Mouse (Mus musculus) kidney, adult 11 months (tissue): ENCODE data around the gene Katnbl1.
"Not testable (repeated sequence)": the region's sequence is repeated elsewhere in the genome, so short reads cannot be mapped to it uniquely, and the experiment has no call there.

Experiments
- DNase-seq: peaks from one replicate; pipeline ENCODE4 v3.0.0; 2022

Gene Katnbl1

DNA sequence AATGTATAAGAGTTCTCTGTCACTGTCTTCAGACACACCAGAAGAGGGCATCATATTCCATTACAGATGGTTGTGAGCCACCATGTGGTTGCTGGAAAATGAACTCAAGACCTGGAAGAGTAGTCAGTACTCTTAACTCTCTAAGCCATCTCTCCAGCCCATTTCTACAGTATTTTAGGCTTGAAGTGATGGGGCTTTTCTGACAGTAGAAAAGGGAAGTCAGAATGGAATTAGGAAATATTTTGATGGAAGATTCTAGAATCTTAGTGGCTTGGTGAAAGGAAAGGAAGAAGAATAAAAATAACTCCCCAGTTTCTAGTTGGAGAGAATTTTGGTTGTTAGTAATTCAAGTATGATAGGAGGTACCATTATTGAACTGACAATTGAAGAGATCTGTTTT, 14.9 kb downstream of the Katnbl1 start:
- no peak for DNase-seq

DNA sequence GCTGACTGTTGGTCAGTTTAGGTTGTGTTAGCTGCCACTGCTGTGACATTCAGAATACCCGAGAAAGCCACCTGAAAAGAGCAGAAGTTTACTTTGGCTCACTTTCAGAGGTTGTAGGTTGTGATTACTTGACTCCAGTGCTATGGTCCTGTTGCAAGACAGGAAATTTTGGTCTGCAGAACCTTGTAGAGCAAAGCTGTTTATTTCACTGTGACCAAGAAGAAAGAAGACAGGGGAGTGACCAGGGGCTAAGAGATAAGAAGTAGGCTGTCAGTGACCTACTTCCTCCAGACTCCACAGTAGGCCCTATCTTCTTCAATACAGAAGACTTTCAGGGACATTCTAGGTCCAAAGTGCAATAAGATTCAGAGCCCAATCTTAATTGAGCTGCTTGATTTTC, 17.6 kb downstream of the Katnbl1 start:
- DNase-seq, result no peak

DNA sequence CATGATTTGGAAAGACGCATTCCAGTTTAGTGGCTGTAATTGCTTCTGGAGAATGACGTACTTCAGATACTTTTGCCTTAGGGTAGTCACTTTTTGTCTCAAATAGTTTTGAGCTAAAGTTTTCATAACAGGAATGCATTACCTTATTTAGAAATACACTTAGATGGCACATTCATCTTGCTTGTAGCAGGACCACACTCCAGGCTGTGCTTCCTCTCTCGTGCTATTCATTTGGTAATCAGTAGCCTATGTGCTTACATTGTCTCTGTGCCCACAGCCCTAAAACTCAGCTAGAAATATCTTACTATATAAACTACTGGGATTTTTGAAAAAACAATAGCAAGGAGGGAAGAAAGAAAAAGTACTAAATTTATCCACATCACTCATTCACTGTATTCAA, 28.0 kb downstream of the Katnbl1 start:
- no peak for DNase-seq

DNA sequence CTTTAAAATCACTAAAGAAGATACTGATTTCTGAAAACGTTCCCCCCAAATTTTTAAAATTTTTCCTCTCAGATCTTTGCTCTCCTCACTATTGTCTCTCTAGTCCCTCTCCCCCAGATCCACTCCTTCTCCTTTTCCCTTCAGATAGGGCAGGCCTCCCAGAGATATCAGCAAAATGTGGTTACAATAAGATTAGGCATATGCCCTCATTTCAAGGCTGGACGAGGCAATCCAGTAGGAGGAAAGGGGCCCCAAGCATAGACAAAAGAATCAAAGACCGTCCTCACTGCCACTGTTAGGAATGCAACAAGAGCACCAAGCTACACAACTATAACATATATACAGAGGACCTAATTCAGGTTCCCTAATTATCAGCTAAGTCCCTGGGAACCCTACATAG, 46.3 kb downstream of the Katnbl1 start:
- DNase-seq, result no peak

DNA sequence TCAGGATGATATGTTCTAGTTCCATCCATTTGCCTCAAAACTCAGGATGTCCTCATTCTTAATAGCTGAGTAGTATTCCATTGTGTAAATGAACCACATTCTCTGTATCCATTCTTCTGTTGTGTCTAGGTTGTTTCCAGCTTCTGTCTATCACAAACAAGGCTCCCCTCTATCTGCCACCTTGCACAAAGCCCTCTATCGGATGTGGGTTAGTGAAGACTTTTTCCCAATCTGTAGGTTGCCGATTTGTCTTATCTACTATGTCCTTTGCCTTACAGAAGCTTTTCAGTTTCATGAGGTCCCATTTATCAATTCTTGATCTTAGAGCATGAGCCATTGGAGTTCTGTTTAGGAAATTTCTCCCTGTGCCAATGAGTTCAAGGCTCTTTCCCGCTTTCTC, 49.5 kb downstream of the Katnbl1 start:
- DNase-seq, result not testable (repeated sequence)

DNA sequence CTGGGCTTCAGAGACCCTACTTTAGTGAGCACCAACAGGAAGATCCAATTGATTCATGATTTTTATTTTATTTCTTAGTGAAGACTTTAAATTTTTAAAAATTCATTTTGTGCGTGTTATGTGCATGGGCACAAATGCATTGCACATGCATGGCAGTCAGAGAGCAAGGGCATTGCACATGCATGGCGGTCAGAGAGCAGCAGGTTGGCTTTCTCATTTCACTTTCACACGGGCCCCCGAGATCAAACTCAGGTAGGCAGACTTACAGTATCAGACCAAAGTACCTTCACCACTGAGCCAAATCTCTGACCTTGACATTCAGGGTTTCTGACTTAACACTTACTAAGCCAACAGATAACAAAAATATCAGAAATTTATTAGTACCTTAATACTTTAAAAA, 50.7 kb downstream of the Katnbl1 start:
- DNase-seq, result no peak

DNA sequence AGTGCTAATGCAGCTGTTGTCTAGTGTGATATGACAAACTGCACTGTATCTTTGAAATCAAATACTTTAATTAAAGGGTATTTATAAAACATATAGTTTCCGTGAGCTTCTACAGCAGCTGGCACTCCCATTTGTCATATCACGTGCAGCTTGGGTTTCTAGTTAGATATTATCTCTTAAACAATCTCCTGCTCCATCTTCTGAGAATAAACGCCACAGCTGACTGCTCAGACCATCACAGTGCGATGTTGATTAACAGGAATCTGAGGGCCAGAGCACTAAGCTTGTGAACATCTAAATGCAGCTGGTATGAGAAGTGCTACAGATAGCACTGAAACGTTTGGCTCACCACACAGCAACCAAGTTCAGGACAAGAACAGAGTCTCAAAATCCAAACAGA, 51.4 kb downstream of the Katnbl1 start:
- DNase-seq, result no peak

DNA sequence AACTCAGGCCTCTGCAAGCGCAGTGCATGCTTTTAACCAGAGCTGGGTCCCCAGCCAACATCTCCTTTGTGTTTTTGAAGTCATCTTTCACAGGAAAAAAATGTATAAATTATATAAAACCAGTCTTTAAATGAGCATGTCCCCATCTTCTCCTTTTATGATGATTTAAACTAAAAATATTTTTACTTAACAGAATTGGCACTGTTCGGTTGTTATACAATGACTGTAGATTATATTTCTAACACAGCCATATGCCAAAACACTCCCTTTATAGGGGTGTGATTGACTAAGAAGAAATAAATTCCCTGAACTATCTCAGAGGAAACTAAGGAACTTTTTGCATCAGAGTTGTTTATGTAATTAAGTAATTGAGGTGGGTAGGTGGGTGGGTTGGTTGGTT, 53.5 kb downstream of the Katnbl1 start:
- no peak for DNase-seq

DNA sequence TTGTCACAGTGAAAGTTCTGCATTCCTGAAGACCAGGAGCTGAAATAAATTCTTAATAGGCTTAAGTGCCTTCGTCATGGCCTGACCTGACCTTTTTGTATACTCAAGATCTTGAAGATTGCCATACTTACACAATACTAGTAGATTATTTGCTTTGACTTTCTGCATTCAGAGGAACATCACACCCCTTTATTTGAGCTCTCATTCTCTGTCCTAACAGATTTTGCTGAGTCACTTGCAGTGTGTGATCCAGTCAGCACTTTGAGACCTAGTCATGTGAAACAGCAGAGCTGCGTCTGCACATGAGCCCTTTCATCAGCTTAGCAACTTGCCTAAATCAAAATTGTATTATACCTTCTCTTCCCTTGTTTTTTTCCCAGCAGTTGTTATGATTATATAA, 54.3 kb downstream of the Katnbl1 start:
- peak; percentile 21 for DNase-seq

DNA sequence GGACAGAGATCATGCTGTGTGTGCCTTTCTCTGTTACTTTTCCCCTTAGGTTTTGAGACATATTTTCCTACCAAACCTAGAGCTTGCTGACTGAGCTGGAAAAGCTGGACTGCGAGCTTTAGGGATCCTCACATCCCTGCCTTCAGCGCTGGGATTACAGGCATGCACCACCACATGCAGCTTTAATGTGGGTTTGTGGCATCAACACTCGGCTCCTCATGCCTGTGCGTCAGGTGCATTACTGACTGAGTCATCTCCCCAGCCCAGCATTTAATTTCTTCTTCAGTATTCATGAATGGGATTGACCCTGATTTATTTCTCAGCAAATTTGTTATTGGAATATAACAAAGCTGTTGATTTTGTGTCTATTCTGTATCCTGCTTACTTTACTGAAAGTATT, 57.3 kb downstream of the Katnbl1 start:
- DNase-seq, result no peak

DNA sequence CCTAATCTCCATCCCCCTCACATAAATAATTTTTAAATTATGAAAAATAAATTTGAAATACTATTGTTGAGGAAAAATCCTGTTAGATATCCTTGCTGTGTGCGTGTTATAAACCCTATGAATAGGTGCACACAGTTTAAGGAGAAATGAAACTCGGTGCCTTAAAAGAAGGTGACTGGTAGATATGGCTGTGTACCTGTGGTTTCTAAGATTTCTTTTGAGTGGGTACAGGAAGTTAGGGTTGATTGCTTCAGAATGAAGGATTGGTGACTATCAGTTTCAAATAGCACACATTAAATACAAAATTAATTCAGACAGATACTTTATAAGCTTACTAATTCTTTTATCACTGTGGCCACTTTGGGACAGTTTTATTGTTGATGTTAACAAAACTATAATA, 58.6 kb downstream of the Katnbl1 start:
- no peak for DNase-seq

DNA sequence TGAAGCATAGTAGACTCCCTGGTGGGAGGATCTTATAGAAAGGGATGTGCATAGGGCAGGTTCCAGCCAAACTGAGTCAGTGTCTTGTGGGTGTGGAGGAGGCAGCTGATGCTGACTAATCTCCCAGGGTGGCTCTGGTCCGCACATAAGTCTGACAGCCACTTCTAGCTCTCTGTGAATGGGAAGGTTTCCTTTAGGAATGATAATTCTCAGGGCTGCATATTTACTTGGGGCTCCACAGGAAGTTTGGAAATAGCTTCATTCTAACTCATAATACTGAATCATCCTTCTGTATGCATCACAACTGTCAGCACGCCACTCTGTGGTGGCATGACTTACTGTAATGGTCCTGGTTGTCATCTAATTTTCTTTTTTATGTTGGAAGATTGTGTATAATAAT, 64.5 kb downstream of the Katnbl1 start:
- DNase-seq, result no peak

DNA sequence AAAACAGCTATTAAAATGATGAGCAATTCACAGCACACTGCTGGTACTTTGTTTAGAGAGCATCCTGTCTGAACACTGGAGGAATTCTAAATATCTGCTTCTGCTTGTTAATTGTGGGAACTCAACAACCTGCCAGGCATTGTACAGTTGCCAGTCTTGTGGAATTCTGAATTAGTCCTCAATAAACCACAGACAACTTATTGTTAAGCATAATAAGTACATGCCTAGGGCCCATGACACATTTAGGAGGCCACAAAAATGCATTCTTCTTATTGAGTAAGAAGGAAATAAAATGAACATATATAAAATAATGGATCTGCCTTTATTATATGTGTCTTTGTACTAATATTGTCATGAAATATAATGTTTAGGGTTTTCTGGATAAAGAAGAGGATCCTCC, 66.5 kb downstream of the Katnbl1 start:
- DNase-seq, result no peak

DNA sequence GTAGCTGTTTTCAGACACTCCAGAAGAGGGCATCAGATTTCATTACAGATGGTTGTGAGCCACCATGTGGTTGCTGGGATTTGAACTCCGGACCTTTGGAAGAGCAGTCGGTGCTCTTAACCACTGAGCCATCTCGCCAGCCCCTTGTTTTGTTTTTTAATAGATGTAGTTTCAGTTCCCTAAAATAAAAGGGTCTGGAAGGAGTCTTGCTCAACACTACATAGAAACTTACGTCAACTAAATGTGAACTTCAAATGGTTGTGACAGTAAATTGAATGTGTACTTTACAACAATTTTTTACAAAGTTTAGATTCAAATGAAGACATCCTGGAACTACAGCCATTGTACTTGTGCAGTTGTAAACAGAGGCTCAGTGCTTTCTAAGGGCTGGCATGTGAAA, 69.0 kb downstream of the Katnbl1 start:
- not testable (repeated sequence) for DNase-seq

DNA sequence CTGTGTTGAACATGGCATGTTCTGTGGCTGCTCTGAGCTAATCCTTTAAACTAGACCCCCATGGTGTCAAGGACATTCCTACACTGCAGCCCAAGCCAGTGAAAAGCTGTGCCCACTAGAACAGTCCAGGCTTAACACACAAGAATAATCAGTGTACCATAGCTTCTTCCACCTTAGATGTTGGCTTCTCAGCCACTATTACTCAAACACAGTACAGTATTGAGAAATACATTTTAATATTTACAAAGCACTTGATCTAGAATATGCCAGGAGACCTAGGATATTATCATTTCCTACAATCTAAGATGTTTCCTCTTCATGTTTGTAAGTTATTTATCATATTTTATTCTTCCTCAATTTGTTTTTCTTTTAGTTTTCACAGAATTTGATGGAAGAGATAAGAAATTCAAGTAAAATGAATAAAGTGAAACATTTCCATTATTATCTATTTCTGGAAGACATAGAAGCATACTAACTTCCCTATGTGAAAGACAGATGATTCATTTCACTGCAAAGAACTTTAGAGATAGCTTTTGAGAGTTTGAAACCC, 69.6 kb downstream of the Katnbl1 start:
- no peak for DNase-seq

DNA sequence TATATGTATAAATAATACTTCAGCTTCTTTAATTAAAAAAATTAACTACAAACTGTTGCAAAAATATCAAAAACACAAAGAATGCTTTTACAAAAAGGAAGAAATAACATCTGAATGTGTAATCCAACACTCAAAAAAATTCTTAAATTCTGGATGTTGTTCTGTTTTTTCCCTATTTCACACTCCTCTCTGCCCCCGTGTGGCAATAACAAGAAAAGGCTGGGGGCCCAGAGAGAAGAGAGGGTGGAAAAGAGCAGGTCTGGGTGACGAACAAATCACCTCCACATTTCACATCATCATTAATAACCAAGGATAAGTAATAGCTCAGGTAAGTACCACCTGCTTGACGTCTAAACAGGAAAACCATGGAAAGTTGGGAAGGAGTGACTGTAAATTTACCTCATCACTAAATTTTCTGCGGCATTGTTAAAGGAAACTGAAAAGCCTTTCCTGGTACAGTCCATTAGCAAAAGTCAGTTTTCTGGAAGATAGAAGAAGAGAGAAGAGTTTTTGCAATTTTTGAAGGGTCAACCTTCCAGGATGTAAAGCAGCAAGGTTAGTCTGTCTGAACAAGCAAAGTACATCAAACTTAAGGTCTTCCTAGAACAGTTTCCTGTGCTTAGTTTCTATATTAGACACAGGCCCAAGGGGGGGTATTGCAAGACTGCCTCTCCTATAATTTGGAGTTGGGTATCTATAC, 70.7 kb downstream of the Katnbl1 start:
- no peak for DNase-seq

DNA sequence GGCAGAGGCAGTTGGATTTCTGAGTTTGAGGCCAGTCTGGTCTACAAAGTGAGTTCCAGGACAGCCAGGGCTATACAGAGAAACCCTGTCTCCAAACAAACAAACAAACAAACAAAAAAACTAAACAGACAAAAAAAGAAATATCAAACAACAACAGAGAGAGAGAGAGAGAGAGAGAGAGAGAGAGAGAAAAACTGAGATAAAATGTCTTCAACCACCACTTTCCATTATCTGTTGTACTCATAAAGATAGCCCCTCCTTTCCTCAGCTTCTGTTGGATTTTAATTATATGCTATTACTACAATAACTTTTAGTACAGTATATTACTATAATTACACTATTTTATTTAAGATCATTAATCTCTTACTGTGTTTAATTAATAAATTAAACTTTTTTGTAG, 73.5 kb downstream of the Katnbl1 start:
- DNase-seq, result not testable (repeated sequence)

DNA sequence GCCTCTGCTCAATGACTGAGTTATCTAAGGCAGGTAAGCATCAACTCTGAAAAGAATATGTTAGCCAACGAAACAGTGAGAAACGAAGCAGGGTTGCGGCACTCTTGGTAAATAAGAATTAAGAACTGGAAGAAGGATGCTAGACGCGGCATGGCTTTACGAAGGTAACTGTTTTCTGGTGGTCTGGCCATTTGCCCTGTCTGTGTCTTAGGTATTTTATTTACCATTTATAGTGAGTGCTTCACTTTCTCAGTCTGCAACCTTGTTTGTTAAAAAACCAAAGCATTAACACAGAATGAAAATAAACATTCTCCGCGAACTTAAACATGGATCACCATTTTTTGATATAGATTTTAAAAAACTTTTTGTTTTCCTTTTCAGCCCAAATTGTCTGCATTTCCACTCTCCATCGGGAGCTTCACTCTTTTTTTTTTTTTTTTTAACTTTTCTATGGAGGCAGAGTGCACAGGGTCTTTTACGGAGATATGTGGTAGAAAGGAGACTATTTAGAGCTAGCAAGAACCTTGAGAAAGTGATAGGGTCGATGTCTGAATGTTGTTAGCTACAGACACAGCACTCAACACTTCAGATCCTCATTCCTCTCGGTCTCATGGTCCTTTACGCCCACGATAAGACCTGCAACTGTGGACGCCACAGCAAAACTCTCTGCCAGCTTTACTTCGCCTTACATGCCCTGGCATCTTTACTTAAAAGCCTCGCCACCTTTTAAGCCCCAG, 75.3 kb downstream of the Katnbl1 start:
- DNase-seq, result no peak

DNA sequence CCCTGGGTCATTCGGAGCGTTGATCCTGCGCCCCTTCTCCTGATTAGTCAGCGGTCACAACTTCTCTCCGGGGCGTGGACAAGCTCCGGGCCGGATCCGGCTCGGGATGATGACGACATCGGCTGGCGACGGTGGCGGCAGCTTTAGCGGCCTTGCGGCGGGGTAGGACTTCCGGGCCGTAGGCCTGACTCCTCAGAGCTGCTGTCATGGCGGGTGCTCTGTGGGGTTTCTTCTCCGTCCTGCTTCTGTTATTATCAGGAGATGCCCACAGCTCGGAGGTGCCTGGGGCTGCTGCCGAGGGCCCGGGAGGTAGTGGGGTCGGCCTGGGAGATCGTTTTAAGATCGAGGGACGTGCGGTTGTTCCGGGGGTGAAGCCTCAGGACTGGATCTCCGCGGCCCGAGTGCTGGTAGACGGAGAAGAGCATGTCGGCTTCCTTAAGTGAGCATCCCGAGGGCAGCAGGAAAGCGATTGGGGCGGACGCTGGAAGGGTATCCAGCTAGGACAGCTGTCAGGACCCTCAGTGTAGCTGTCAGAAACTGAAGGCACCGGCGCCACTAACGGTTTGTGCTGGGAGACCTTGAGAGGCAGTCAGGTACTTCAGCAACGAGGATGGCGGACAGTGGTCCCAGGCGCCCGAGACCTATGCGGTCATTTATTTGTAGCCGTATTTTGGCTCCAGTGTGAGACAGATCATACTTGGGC, 76.0 kb downstream of the Katnbl1 start, which contains the start of gene Emc7:
Gene Emc7 (plus strand): TSS at position 136 of the 703 bp plus-strand sequence.
- peak; percentile 93 for DNase-seq

DNA sequence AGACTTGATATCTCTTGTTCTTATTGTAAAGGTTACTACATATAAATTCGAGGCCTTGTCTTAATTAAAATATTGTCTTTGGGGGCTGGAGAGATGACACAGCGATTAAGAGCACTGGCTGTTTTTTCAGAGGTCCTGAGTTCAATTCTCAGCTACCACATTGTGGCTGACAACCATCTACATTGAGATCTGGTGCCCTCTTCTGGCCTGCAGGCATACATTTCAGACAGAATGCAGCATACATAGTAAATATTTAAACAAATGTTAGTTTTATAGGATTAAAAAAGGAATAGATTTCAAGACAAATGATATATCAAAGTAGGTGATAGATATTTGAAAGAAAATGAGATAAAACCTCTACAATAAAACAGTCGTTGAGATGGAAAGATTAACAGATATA, 81.5 kb downstream of the Katnbl1 start:
- DNase-seq, result no peak
